16 mouse cellular contexts compared by ENCODE assay signal in the genomic region with DNA sequence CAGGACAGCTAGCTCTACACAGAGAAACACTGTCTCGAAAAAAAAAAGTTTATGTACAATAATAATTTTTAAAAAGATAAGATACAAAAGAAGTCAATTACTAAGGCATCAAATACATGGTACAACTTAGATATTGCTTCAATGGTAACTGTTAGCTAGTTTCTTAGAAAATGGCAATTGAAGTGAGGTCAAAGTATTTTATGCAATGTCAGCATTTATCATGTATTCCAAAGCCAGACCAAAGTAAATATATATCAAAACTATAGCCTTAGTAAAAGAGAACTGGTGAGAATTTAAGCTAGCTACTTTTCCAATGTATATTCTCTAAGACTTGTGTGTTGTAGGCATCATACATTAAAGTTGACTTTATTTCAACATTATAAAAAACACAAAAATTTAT.
"Had no signal": no experiment of that assay in that cellular context is flagged by ENCODE, and none has a peak within 500 bp of the region (broad histone marks: within the 10 kb centered on the region; RNA-seq: fewer than 3 reads in every experiment).

No protein-coding gene starts in this region.

- H3K4me2 ChIP-seq: neural tube, embryonic 12.5 days; neural tube, embryonic 13.5 days; neural tube, embryonic 15.5 days; stomach, embryonic 15.5 days had no signal

- H3K27ac ChIP-seq: neural tube, embryonic 12.5 days; neural tube, embryonic 13.5 days; neural tube, embryonic 15.5 days; stomach, embryonic 15.5 days had no signal

- H3K9ac ChIP-seq: neural tube, embryonic 12.5 days; neural tube, embryonic 13.5 days; neural tube, embryonic 15.5 days; stomach, embryonic 15.5 days had no signal

- H3K9me3 ChIP-seq: neural tube, embryonic 12.5 days; neural tube, embryonic 13.5 days; neural tube, embryonic 15.5 days; stomach, embryonic 15.5 days had no signal

- H3K4me1 ChIP-seq: neural tube, embryonic 12.5 days; neural tube, embryonic 13.5 days; neural tube, embryonic 15.5 days; stomach, embryonic 15.5 days had no signal

- H3K36me3 ChIP-seq: neural tube, embryonic 12.5 days; neural tube, embryonic 13.5 days; neural tube, embryonic 15.5 days; stomach, embryonic 15.5 days had no signal

- H3K27me3 ChIP-seq: neural tube, embryonic 12.5 days; neural tube, embryonic 13.5 days; neural tube, embryonic 15.5 days; stomach, embryonic 15.5 days had no signal

- DNase-seq: retina, postnatal 1 day; right cerebral cortex, adult 18-20 months; right cerebral cortex, postnatal 14 days; right cerebral cortex, postnatal 25 days; right cerebral cortex, postnatal 4 days; spleen, adult 18-20 months; thymus, adult 18-20 months; thymus, adult 2 months; thymus, postnatal 14 days; thymus, postnatal 25 days; thymus, postnatal 36 days; thymus, postnatal 4 days had no signal

- H3K4me3 ChIP-seq: neural tube, embryonic 12.5 days; neural tube, embryonic 13.5 days; neural tube, embryonic 15.5 days; stomach, embryonic 15.5 days had no signal
